Mouse (Mus musculus) layer of hippocampus, postnatal 36 days (tissue): ENCODE measurements at regions not wholly inside any gene's neighbourhood (a gene's known extent, or its start where the extent isn't known, plus 50 kb on each side); places are given as distances from the start of the nearest gene placed in this dataset.
"Not testable (repeated sequence)": the region's sequence is repeated elsewhere in the genome, so short reads cannot be mapped to it uniquely, and the experiment has no call there.

ENCODE experiments used
- DNase-seq, 2 experiments: peaks; one replicate each; pipeline ENCODE4 v3.0.0; 2022

DNA sequence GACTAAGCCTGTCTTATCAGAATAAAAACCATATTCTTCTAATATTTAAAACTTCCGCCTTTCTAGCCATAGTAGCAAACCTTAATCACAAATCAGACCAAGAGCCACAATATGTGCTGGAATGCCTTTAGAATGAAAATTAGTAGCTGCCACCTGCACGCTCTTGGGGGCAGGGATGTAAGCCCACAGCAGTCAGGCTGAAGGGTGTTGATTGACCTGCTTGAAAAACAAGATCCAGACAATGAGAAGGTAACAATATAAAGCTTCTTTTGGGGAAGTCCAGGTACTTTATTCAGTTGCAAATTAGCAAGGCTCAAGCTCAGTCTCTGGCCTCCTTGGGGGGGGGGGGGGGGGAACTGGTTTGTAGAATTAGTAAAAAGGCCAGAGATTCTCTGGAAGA lies 222.3 kb upstream of the Ell2 start:
- not testable (repeated sequence) for DNase-seq

- DNase-seq, result no peak
These were observed 205.0 kb upstream of the Ell2 start for GRCm38 (mm10) chr13:75501530-75501929.

GRCm38 (mm10) chr13:75503394-75503793 lies 203.2 kb upstream of the Ell2 start:
- no peak for DNase-seq

- DNase-seq, result no peak
These were observed 192.1 kb upstream of the Ell2 start for GRCm38 (mm10) chr13:75514315-75515020.

DNA sequence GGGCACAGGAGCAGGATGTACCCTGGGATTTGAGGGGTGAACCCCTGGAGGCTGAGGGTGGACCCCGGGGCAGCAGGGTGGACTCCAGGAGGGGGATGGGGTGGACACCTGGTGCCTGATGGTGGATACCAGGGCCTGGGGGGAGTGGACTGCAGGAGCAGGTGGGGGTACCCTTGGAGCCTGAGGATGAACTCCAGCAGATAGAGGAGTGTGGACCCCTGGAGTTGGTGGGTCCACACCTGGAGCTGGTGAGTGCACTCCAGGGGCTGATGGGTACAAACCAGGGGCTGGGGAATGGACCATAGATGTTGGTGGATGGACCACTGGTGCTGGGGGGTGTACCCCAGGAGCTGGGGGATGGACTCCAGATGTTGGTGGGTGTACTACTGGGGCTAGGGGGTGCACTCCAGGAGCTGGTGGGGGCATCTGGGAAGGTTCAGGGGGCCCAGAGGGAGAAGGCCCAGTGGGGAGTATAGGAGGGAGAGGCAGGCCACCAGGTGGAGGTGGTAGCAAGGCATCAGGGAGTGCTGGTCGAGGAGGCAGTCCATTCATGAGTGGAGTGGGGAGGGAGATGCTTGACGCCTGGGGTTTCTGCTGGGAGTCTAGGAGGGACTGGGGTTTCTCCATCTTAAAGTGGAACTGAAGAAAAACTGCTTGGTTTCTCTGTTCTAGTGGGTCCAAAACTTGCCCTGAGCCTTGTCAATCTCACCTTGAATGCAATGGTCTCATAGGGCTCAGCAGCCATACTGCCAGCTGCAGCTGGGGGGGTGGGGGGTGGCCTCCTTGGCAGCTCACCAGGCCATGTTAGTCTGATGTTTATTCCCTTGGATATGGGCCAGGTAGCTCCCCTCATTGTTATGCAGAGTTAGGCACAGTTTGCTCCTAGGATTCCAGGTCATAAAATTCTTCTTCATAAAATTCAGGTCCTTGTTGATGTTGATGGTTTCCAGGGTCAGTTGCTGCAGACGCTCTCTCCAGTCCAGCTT lies 183.0 kb upstream of the Ell2 start:
- DNase-seq, result no peak

DNA sequence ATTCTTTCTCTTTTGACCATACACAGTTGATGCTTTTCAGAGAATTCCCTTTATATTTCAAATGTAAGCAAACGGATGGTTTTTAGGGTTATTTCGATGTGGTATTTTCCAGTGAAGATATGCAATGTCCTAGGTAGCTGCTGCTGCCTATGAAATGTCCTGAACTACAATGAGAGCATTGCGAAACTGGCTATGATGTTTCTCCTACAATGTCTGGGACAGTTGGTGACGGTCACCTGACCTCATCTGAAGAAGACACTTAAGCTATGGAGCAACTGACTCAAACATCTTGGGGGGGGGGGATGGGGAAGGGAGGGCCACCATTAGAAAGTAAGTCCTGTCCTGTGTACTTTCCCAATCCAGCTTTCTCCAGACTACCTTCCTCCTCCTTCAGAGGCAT lies 182.1 kb upstream of the Ell2 start:
- no peak for DNase-seq

DNA sequence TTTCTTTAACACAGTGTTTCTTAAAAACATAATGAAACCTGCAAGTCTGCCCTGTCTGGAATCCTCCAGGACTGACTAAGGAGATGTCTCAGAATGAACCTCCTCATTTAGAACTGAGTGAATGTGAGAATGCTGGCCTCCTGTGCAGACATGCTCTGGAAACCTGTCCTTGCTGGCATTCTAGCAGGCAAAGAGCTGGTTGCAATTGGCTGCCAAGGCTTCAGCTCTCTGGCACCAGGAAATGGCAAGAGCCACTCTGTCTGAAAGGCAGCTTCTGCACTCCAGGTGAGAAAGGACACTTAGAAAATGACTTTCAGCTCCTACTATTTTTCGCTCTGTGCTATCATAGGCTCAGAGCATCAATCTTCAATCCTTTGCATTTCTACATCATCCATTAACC lies 175.0 kb upstream of the Ell2 start:
- no peak for DNase-seq

DNA sequence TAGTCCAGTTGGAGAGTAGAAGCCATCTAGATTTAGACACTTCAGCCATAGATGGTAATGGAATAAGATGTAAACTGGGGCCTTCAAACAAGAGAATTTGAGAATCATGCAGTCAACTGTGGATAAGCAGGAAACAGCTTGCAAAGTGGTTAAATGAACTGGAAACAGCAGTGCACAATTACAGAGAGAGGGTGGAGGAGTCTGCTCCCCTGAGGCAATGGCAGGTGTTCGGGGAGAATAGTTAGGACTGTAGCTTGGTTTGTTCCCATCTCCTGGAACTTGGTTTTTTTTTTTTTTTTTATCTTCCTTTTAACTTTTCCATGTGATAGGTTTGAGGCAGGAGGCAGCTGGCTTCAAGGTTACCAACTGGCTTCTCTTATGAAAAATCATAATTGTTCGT lies 165.1 kb upstream of the Ell2 start:
- no peak for DNase-seq

DNA sequence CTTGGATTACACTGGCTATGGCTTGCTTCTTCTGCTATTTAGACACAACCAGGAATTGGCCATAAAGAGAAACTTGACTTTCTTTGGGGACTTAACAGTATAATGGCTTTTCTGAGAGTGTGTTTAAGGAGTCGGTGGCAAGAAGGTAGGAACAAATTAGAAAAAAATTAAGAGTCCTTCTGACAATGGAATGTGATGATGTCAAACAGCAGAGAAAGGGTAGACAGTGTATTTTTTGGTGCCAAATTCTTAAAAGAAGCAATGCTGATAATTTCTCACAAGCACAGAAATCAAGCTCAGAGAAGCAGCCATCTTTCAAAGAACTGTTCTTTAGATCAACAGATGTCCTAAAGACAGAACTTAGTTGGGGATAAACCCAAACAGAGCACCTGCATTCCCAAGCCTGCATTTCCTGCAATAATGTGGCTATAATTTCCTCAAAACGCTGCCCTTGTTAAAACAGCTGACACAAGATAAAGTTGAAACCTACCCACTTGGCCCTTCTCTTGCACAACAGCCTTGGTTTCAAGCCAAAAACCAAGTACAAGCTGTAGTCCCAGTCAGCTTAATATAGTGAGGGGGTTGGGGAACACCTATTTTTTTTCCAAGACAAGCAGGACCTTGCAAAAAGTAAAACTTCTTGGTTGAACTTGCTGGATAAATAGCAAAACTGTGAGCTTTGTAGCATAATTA lies 164.2 kb upstream of the Ell2 start:
- DNase-seq, result no peak

GRCm38 (mm10) chr13:75542946-75543327 lies 163.6 kb upstream of the Ell2 start:
- no peak for DNase-seq

- no peak for DNase-seq
These were observed 163.0 kb upstream of the Ell2 start for GRCm38 (mm10) chr13:75543595-75543994.

DNA sequence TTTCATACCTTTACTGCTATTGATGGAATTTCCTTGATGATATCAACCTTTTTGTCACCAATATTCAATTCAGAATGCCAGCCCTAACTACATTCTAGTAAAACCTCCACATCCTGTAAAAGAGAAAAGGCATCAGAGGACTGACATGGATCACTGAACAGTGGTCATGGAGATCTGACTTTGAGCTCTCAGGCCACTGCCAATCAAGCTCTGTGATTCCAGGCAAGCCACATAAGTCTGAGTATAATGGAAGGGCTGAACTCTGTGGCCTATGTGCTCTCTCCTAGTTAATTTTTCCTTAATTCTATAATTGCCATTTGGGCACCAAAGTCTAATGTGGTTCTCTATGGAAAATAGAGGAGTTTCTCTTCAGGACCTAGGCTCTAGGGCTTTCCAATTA lies 161.8 kb upstream of the Ell2 start:
- no peak for DNase-seq

GRCm38 (mm10) chr13:75547791-75548190 lies 158.8 kb upstream of the Ell2 start:
- no peak for DNase-seq

DNA sequence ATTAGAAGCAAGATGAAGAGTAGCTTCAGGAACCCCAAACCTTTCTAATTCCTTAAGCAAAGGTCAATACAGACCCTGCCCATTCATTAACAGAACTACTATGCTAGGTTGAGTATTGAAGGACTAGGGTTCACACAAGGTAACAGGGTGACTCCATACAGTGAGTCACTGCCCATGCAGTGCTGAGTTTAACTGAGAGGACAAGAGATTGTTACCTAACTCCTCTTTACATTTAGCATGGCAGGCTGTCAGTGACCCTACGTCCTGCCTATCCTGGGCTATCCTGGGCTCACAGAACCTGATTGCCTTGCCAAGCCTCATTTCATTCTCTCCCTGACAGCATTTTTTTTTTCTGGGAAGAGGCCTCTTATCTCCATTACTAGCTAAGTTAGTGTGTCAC lies 127.6 kb upstream of the Ell2 start:
- no peak for DNase-seq

DNA sequence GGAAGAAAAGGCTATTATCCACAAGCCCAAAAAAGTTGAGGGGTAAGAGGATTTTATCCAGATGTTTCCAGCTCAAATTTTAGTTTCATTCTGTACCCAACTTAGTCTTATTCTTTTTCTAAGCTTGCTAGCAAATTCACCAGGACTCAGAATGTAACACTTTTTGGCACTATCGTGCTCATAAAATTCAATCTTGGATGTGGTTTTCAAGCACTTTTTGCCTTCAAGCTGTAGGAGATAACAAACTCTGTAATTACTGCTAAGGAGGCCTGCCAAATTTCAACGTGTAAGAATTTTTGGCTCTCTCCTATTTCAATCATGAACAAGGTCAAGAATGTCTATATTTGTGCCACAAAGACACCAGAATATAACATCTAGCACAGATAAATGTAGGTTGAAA lies 115.7 kb upstream of the Ell2 start:
- no peak for DNase-seq

DNA sequence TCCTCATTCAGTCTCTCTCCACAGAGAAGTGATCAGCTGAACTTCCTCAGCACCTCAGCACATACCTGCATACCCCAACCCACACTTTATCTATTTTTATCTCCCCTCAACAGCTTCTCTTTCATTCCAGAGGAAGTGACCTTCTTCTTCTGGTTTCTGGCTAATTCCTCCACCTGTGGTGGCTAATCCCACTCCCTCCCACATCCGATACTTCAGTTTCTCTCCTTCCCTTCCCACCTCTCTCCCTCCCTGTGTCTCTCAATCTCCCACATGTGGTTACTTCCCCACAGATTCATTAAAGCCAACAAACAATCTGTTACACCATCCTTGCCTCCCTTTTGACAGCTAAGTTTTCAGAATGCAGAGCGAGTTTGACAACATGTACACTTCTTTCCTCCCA lies 109.7 kb upstream of the Ell2 start:
- no peak for DNase-seq

GRCm38 (mm10) chr13:75598186-75598585 lies 108.4 kb upstream of the Ell2 start:
- no peak for DNase-seq

DNA sequence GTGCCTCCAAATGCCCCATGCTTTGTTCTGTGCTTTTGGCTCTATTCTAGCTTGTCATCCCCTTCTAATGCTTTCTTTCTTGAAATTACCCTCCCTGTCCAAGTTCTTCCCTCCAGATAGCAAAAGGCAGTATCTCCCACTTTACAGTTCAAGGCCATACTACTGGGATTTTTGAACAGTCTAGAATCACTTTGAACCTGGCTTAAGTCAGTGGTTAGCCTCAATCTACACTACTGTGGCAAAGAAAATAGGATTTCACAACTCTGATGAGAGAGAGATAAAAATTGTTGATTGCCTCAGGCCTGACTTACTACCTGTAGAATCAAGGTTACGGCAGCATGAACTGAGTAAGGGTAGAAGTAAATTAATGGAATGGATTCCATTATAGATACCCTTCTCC lies 107.9 kb upstream of the Ell2 start:
- no peak for DNase-seq

- no peak for DNase-seq
These were observed 83.3 kb upstream of the Ell2 start for GRCm38 (mm10) chr13:75623229-75623628.

DNA sequence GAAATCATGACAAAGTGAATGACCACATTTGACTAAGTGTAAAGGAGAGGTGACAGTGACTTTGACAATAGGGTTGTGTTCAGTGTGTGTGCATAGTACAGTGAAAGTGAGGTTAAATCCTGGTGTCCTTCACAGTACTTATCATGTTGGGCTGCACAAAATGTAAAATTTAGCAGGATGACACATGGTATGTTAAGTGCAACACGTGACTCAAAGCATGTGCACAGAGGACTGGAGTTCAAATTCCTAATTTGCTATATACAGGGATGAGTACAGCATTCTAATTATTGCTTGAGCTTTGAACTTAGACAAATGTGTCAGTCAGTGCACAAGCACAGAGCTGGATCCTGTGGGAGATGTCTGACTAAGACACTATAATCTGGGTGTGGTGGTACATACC lies 79.2 kb upstream of the Ell2 start:
- DNase-seq, result no peak

- DNase-seq, result no peak
These were observed 75.5 kb upstream of the Ell2 start for GRCm38 (mm10) chr13:75631048-75631447.

DNA sequence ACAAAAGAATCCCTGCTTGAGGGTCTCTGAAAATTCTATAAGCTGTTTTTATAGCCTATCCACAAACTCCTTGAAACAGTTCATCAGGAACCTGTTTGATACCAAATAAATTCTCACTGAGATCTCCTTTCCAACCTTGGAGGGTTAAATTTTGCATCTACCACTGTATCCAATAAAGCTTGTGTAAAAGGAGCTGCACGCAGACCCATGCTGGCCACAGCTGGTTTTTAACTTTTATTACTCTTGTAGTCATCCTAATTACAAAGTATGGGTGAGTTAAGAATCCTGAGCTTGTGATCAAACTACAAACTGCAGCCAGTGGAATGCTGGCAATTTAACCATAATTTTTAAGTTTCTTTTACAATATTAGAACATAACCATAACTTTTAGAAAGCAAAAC lies 59.0 kb upstream of the Ell2 start:
- no peak for DNase-seq

DNA sequence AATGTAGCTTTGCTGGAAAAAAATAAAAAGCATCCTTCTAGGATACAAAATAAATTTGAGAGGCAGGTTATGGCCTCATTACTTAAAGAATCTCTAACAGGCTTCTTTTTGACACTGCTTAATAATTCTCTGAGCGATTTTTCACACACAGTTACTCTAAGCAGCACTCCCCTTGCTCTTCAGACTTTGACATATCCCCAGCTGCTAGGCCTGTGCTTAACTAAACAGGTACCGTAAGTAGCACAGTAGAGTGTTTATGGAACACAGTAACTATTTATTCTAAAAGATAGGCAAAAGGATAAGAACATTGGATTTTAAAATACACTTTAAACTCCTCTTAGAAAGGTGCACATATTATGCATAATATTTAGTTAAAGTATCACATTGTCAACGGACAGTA lies 54.6 kb upstream of the Ell2 start:
- no peak for DNase-seq
